Mouse (Mus musculus) brain, embryonic 14.5 days (tissue): ENCODE data around the gene Fbxw11. TPM values are rescaled to one million over a fixed set of nuclear protein-coding genes. Genes with fewer than 3 reads are reported as not detected.
"Not testable (repeated sequence)": the region's sequence is repeated elsewhere in the genome, so short reads cannot be mapped to it uniquely, and the experiment has no call there.

Experiments
- DNase-seq: peaks from one replicate; pipeline ENCODE4 v3.0.0-alpha.2; 2011; ENCODE audit warnings: low read depth
- CTCF ChIP-seq: fragments of 200-500 bp; IDR thresholded peaks from 2 replicates; pipeline ENCODE4 v1.5.1; 2012; ENCODE audit warnings: inconsistent platforms, mild to moderate bottlenecking, moderate library complexity, borderline replicate concordance; ENCODE audit not compliant: insufficient read depth, insufficient read length; ENCODE audit errors: extremely low read depth
- POLR2A ChIP-seq: fragments of 200-500 bp; IDR thresholded peaks from 2 replicates; pipeline ENCODE4 v1.6.1; 2012; ENCODE audit warnings: mild to moderate bottlenecking, inconsistent platforms, borderline replicate concordance; ENCODE audit not compliant: poor library complexity, insufficient read depth, insufficient read length, severe bottlenecking; ENCODE audit errors: extremely low read depth
- polyA plus RNA-seq: library from polyadenylated mRNA; depleted of rRNA; stranded (reverse); fragments of >200 nt; gene quantifications from 2 replicates; pipeline ENCODE4 v1.2.3, GENCODE M21; 2012

Gene Fbxw11
- polyA plus RNA-seq, 1 experiment = 105 TPM

GRCm38 (mm10) chr11:32708739-32709501, 66.4 kb downstream of the Fbxw11 start:
- TF ChIP-seq POLR2A = no peak
- TF ChIP-seq CTCF = no peak
- no peak for DNase-seq

- DNase-seq = peak; percentile 75
- TF ChIP-seq CTCF (peak; percentile 63; the same call in 1 of the 2 replicates), POLR2A (no peak)
These were observed 67.0 kb downstream of the Fbxw11 start for GRCm38 (mm10) chr11:32709563-32709962.

GRCm38 (mm10) chr11:32714230-32714629, 71.7 kb downstream of the Fbxw11 start:
- DNase-seq = peak; percentile 72
- TF ChIP-seq POLR2A (no peak), CTCF (peak; percentile 55; the same call in 1 of the 2 replicates)

GRCm38 (mm10) chr11:32714896-32715295, 72.4 kb downstream of the Fbxw11 start:
- DNase-seq = no peak
- no peak for TF ChIP-seq POLR2A

GRCm38 (mm10) chr11:32715495-32715894, 73.0 kb downstream of the Fbxw11 start:
- DNase-seq = no peak
- TF ChIP-seq POLR2A = no peak
- no peak for TF ChIP-seq CTCF

- no peak for DNase-seq
- no peak for TF ChIP-seq POLR2A
- TF ChIP-seq CTCF = no peak
These were observed 73.4 kb downstream of the Fbxw11 start for GRCm38 (mm10) chr11:32715970-32716369.

- TF ChIP-seq CTCF (no peak), POLR2A (no peak)
These were observed 74.4 kb downstream of the Fbxw11 start for GRCm38 (mm10) chr11:32716876-32717275.

GRCm38 (mm10) chr11:32717711-32718110, 75.2 kb downstream of the Fbxw11 start:
- not testable (repeated sequence) for DNase-seq

More at GRCm38 (mm10) chr11:32716876-32717275, 74.4 kb downstream of the Fbxw11 start:
- DNase-seq = no peak

- DNase-seq = no peak
These were observed 75.8 kb downstream of the Fbxw11 start for GRCm38 (mm10) chr11:32718371-32718770.

GRCm38 (mm10) chr11:32718979-32719378, 76.5 kb downstream of the Fbxw11 start:
- TF ChIP-seq CTCF (no peak), POLR2A (no peak)
- no peak for DNase-seq

More at GRCm38 (mm10) chr11:32718371-32718770, 75.8 kb downstream of the Fbxw11 start:
- TF ChIP-seq POLR2A (no peak), CTCF (no peak)

- no peak for DNase-seq
These were observed 80.1 kb downstream of the Fbxw11 start for GRCm38 (mm10) chr11:32722653-32723052.

GRCm38 (mm10) chr11:32723287-32723686, 80.8 kb downstream of the Fbxw11 start:
- TF ChIP-seq CTCF (no peak), POLR2A (no peak)
- DNase-seq = no peak

More at GRCm38 (mm10) chr11:32722653-32723052, 80.1 kb downstream of the Fbxw11 start:
- TF ChIP-seq POLR2A = no peak
- TF ChIP-seq CTCF = no peak
